Mouse (Mus musculus) intestine, postnatal 0 days (tissue): ENCODE measurements around the gene Trpc2. TPM values are rescaled to one million over a fixed set of nuclear protein-coding genes. Genes with fewer than 3 reads are reported as not detected.

Experiments used
- ATAC-seq: fragments of 200-750 bp; cut with Nextera tagmentation; 2 replicates; pipeline ENCODE4 v1.8.0; 2017; ENCODE audit warnings: mild to moderate bottlenecking, moderate TSS enrichment, moderate library complexity
- H3K27ac ChIP-seq: fragments of 300-500 bp; sonication (generic); 2 replicates; pipeline ENCODE4 v1.5.1; 2014; ENCODE audit warnings: mild to moderate bottlenecking, low read depth, low read length, moderate library complexity
- H3K27me3 ChIP-seq: fragments of 300-500 bp; sonication (generic); replicated peaks from 2 replicates; pipeline ENCODE4 v1.6.1; 2014; ENCODE audit warnings: low read length, mixed read lengths; ENCODE audit not compliant: control insufficient read depth, insufficient read depth
- H3K36me3 ChIP-seq: fragments of 300-500 bp; sonication (generic); 2 replicates; pipeline ENCODE4 v1.6.1; 2014; ENCODE audit warnings: mild to moderate bottlenecking, moderate library complexity; ENCODE audit not compliant: control insufficient read depth, insufficient read depth
- H3K4me1 ChIP-seq: fragments of 300-500 bp; sonication (generic); replicated peaks from 2 replicates; pipeline ENCODE4 v1.6.1; 2014; ENCODE audit warnings: antibody characterized with exemption, low read length, mixed read lengths; ENCODE audit not compliant: control insufficient read depth, insufficient read depth
- H3K4me2 ChIP-seq: fragments of 300-500 bp; sonication (generic); replicated peaks from 2 replicates; pipeline ENCODE4 v1.6.1; 2014; ENCODE audit warnings: low read depth, mild to moderate bottlenecking, moderate library complexity
- H3K4me3 ChIP-seq: fragments of 300-500 bp; sonication (generic); 2 replicates; pipeline ENCODE4 v1.5.1; 2014; ENCODE audit warnings: low read depth, low read length
- H3K9ac ChIP-seq: fragments of 300-500 bp; sonication (generic); 2 replicates; pipeline ENCODE4 v1.6.1; 2014; ENCODE audit warnings: mild to moderate bottlenecking, low read depth, low read length
- H3K9me3 ChIP-seq: fragments of 300-500 bp; sonication (generic); 2 replicates; pipeline ENCODE4 v1.6.1; 2016; ENCODE audit warnings: mixed run types; ENCODE audit not compliant: control insufficient read depth
- CTCF ChIP-seq: sonication (generic); IDR thresholded peaks from 2 replicates; pipeline ENCODE4 v1.5.1; 2016; ENCODE audit warnings: low read depth, mild to moderate bottlenecking, control low read depth, antibody characterized with exemption, moderate library complexity
- WGBS: fragments of 180-500 bp; shearing (Covaris S2); extraction: QIAGEN DNeasy Blood & Tissue Kit; methylation state at CpG from one replicate; pipeline ENCODE4 v1.1.7; 2014; 5-methylcytosine and 5-hydroxymethylcytosine counted together
- polyA plus RNA-seq: library from polyadenylated mRNA; unstranded; fragments of >200 nt; fragmentation: Nextera tagmentation; extraction: Ambion mirVana; gene quantifications from 2 replicates; pipeline ENCODE4 v1.2.1, GENCODE M21; 2015

Gene Trpc2
- polyA plus RNA-seq, 1 experiment from 2014 or later: 0.05 TPM

DNA sequence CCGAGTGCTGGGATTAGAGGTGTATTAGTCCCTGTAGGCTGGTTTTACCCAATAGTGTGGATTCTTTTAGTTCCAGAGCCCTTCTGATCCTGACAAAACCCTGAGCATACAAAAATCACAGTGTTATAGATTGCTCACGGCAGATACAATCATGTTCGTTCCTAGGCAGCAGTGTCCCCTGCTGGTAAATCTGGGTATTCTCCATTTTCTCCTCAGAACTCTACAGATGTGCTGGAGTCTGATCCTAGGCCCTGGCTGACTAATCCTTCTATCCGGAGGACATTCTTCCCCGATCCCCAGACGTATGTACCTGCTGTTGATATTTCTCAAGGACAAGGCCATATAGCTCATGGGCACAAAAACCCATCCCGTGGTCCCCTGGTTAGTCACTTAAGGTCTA, 4.4 kb upstream of the Trpc2 start:
- Histone ChIP-seq H3K36me3 (peaks cover 63% of the 10 kb centered on the region), H3K27ac (no peak overlapping the region), H3K27me3 (no peaks in the 10 kb centered on the region), H3K9me3 (no peaks in the 10 kb centered on the region), H3K4me2 (no peak overlapping the region), H3K9ac (no peak overlapping the region), H3K4me1 (no peaks in the 10 kb centered on the region), H3K4me3 (no peak overlapping the region)
- WGBS: 69% methylated on average over 7 of the region's 7 CpGs
- peak; percentile 90 for TF ChIP-seq CTCF
- no peak for ATAC-seq

DNA sequence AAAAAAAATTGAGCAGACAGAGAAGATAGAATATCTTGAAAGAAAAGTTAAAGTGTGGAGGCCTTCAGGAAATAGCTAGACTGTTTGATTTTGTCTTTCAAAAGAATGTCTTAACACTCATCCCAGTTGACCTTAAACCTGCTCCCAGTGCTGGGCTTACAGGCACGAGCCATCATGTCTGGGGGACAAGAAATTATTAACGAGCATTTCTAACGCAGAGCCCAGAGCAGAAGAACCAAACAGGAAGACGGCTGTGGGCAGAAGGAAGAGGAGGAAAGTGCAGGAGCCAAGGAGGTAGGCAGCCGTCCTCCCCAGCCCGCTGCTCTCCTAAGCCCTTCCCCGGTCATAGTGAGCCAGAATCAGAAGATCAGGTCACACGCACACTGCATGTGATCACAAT, 2.6 kb upstream of the Trpc2 start:
- Histone ChIP-seq H3K9me3 (no peaks in the 10 kb centered on the region), H3K4me2 (no peak overlapping the region), H3K36me3 (peaks cover 53% of the 10 kb centered on the region), H3K4me1 (no peaks in the 10 kb centered on the region), H3K27me3 (no peaks in the 10 kb centered on the region), H3K9ac (no peak overlapping the region), H3K27ac (no peak overlapping the region), H3K4me3 (no peak overlapping the region)
- WGBS: 83% methylated on average over 8 of the region's 8 CpGs
- no peak for ATAC-seq
- TF ChIP-seq CTCF: no peak

DNA sequence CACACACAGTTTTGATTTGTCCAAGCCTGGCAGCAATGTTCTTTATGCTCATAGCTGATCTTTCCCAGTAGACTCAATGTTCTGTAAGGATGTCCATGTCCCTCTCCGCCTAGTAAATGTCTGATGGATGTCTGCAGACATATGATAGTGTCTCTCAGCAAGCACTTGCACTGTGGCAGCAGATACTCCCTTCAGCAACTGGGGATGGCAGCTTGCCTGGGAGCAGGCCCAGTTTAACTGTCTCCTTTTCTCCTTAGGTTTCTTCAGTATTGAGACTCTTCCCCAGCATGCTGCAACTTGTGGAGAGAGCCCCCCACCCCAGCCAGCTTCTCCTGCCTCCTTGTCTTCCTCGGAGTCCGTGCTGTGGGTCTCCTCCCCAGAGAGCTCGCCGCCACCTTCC, 1.1 kb upstream of the Trpc2 start:
- no peak overlapping the region for H3K9ac ChIP-seq
- H3K27ac ChIP-seq: no peak overlapping the region
- H3K4me2 ChIP-seq: no peak overlapping the region
- TF ChIP-seq CTCF: no peak
- no peaks in the 10 kb centered on the region for H3K27me3 ChIP-seq
- H3K4me1 ChIP-seq: no peaks in the 10 kb centered on the region
- peaks cover 46% of the 10 kb centered on the region for H3K36me3 ChIP-seq
- H3K9me3 ChIP-seq: no peaks in the 10 kb centered on the region
- no peak for ATAC-seq
- H3K4me3 ChIP-seq: no peak overlapping the region
- WGBS: 96% methylated on average over 5 of the region's 5 CpGs

DNA sequence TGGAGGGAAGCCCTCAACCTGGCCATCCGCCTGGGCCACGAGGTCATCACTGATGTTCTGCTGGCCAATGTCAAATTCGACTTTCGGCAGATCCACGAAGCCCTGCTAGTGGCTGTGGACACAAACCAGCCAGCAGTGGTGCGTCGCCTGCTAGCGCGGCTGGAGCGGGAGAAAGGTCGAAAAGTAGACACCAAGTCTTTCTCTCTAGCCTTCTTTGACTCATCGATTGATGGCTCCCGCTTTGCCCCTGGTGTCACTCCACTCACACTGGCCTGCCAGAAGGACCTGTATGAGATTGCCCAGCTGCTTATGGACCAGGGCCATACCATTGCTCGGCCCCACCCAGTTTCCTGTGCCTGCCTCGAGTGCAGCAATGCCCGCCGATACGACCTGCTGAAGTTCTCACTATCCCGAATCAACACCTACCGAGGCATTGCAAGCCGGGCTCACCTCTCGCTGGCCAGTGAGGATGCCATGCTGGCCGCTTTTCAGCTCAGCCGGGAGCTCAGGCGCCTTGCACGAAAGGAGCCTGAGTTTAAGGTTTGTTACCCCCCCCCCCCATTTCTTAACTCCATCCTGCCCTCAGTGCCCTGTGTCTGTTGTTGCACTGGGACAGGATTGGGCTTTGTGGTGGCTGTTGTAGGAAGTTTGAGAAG, 1.3 kb downstream of the Trpc2 start:
- ATAC-seq: no peak
- no peaks in the 10 kb centered on the region for H3K27me3 ChIP-seq
- H3K36me3 ChIP-seq: peaks cover 34% of the 10 kb centered on the region
- TF ChIP-seq CTCF: no peak
- no peak overlapping the region for H3K27ac ChIP-seq
- H3K9ac ChIP-seq: no peak overlapping the region
- H3K4me2 ChIP-seq: no peak overlapping the region
- H3K4me3 ChIP-seq: no peak overlapping the region
- no peaks in the 10 kb centered on the region for H3K4me1 ChIP-seq
- WGBS: 87% methylated on average over 25 of the region's 26 CpGs
- H3K9me3 ChIP-seq: no peaks in the 10 kb centered on the region

DNA sequence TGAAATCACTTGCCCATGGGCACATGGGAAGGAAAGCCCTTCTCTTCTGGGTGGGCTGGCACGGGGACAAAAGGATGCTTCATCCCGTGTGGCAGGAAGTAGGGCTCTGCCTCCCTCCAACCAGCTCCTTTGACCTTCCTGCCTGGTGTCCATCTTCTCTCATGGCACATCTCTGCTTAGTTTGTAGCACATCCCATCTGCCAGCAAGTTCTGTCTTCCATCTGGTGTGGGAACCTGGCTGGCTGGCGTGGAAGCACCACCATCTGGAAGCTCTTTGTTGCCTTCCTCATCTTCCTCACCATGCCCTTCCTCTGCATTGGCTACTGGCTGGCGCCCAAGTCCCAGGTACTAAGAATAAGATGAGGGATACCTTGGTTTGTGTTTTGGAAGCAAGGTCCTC, 4.4 kb downstream of the Trpc2 start:
- no peak for TF ChIP-seq CTCF
- WGBS: 85% methylated on average over 4 of the region's 4 CpGs
- H3K4me2 ChIP-seq: no peak overlapping the region
- H3K9me3 ChIP-seq: no peaks in the 10 kb centered on the region
- ATAC-seq: no peak
- H3K4me1 ChIP-seq: no peaks in the 10 kb centered on the region
- no peak overlapping the region for H3K4me3 ChIP-seq
- H3K36me3 ChIP-seq: peaks cover 6% of the 10 kb centered on the region; the same call in 1 of the 2 replicates
- H3K27ac ChIP-seq: no peak overlapping the region
- no peak overlapping the region for H3K9ac ChIP-seq
- H3K27me3 ChIP-seq: no peaks in the 10 kb centered on the region

DNA sequence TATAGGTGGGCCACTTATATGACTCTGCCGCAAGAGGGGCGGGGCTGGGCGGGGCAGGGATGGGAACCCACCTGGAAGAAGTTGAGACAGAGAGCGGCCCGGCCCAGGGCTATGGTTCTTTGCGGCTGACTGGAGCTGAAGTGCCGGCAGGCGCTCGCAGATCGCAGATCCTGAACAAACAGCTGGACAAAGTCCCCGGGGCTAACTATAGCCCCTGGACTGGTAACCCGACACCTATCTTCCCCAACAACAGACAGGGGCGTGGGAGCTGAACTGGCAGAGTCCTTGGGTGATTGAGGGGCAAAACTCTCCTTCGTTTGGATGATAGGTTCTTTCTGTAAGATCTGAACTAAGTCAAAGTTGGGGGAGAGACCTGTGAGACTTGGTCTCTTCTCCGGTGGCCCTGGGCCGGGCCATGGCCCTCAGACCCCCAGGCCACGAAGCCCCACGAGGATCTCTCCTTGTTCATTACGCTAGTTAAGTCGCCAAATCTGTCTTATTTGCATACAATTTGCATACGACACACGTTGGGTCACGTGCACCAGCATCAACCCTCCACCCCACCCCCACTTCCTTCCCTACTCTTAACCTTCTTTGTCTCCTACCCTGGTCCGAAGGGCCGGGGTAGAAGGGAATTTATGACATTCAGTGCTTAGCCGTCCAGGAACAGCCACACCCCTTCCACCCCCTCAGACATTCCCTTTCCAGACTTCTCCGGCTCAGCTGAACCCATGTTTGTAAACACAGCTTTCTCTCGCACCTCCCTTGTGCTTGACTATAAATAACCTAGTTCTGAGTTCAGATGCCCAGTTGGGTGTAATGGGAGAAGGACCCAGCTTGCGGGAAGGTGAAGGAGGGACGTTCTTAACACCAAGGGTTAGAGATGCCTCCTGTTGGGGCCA, 17.1 kb downstream of the Trpc2 start:
- H3K9ac ChIP-seq: peak overlapping the region; percentile 38; the same call in 1 of the 2 replicates

More for the DNA sequence above, 17.1 kb downstream of the Trpc2 start:
- H3K4me1 ChIP-seq: no peaks in the 10 kb centered on the region; the same call in 1 of the 2 replicates
- H3K36me3 ChIP-seq: no peaks in the 10 kb centered on the region
- H3K27me3 ChIP-seq: no peaks in the 10 kb centered on the region
- H3K27ac ChIP-seq: no peak overlapping the region
- H3K4me2 ChIP-seq: peak overlapping the region; percentile 77
- TF ChIP-seq CTCF: no peak
- ATAC-seq: peak; percentile 62
- peak overlapping the region; percentile 32 for H3K4me3 ChIP-seq
- no peaks in the 10 kb centered on the region for H3K9me3 ChIP-seq
- WGBS: 6% methylated on average over 30 of the region's 30 CpGs
